Mouse (Mus musculus) frontal cortex, postnatal 14 days (tissue): ENCODE data around the gene Me1.
A peak's percentile ranks its signal among the peaks of the same experiment; 100 is the strongest.

Experiments
- DNase-seq, 2 experiments: peaks; one replicate each; pipeline ENCODE4 v3.0.0; 2022; ENCODE audit warnings: low spot score in 2 of 2

Gene Me1

GRCm38 (mm10) chr9:86695818-86696261 is at the start of gene Me1:
TSS of gene Me1 (minus strand) at chr9:86695953.
- DNase-seq, result no peak

DNA sequence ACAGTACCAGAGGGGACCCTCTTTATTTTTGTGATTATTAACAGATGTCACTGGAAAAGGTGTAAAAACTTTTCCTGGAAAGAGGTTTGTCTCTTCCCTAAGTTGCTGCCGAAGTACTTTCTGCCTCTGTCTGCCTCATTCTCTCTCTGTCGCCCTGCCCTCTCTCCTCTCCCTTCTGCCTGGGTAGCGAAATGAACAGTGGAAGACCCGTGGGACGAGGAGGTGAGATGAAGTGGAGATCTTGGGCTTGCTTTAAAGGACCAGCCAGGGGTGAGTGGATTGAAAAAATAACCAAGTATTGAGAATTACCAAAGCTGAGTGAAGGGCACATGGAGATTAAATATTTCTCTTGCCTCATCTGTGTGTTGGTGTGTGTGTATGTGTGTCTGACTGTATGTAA is 48.3 kb upstream of the Me1 start:
- DNase-seq, result no peak

- DNase-seq, result peak in 1 of 2 experiments; percentile 28
Observed at GRCm38 (mm10) chr9:86742959-86743911, 47.5 kb upstream of the Me1 start, which contains the start of gene Prss35. TSS of gene Prss35 (plus strand) at chr9:86743649.

GRCm38 (mm10) chr9:86739971-86740370 is 44.2 kb upstream of the Me1 start:
- no peak for DNase-seq

DNA sequence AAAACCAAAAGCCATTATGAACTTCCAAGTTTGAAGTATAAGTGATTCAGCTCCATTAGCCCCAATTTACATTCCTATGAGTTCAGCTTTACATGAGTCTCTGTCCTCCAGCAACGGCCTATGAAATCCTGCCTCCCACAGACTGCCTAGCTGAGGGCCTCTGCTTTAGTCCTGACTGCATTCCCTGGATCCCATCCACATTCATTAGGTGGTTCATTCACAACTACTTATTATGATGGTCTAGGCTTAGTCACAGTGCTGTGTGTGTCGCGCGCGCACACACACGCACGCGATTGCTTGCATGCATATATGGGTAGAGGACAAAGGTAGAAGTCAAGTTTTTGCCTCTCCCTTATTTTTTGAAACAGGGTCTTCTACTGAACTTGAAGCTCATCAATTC is 43.0 kb upstream of the Me1 start:
- no peak for DNase-seq

GRCm38 (mm10) chr9:86738067-86738466 is 42.3 kb upstream of the Me1 start:
- DNase-seq, result no peak

DNA sequence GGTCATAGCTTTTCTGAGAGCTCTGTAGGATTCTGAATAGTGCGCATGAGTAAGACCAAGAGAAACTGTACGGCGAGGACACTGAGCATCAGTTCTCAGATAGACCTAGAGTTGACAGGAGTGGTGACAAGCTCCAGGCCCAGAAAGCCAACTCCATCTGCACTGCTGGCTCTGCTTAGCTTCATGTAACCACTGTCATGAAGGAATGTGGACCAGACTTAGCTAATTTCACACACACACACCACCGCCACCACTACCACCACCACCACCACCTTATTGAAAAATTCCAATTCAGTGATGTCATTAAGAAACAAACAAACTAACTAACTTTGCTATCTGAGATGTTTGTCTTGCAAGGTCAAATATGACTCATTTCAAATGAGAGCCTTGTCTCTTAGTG is 41.2 kb upstream of the Me1 start:
- DNase-seq, result no peak

GRCm38 (mm10) chr9:86734795-86735194 is 39.0 kb upstream of the Me1 start:
- no peak for DNase-seq

DNA sequence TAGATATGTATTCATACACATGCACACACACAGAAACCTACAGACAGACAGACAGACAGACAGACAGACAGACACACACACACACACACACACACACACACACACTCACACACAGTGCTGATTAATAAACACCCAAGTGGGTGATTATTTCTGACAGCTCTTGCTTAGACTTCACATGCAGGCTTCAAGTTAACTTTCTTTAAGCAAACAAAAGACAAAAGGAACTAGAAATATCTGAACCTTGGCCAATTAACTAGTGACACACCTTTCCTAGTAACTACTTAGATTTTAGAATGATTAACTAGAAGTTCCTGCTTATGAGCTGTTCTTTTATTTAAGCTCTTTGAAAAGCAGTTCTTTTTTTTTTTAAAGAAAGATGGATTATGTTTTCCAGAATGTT is 38.6 kb upstream of the Me1 start:
- no peak for DNase-seq

GRCm38 (mm10) chr9:86729811-86730210 is 34.1 kb upstream of the Me1 start:
- DNase-seq, result no peak

DNA sequence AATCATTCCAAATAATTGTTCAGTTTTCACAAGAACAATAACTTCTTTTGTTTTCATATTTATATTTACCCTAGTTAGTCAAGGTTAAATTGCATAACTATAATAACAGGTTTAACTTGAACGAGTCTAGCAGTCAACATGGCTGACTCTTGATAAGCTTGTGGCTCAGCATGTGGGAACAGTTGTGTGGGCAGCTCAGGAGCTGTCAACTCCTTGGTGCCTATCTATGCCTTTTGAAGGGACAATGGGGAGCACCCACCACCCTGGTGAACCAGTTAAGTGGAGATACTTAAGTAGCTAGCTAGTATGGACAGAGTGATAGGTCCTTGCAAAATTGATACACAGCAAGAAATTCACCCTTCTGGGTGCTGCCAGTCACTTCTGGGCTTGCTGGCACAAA is 33.3 kb upstream of the Me1 start:
- DNase-seq, result no peak

DNA sequence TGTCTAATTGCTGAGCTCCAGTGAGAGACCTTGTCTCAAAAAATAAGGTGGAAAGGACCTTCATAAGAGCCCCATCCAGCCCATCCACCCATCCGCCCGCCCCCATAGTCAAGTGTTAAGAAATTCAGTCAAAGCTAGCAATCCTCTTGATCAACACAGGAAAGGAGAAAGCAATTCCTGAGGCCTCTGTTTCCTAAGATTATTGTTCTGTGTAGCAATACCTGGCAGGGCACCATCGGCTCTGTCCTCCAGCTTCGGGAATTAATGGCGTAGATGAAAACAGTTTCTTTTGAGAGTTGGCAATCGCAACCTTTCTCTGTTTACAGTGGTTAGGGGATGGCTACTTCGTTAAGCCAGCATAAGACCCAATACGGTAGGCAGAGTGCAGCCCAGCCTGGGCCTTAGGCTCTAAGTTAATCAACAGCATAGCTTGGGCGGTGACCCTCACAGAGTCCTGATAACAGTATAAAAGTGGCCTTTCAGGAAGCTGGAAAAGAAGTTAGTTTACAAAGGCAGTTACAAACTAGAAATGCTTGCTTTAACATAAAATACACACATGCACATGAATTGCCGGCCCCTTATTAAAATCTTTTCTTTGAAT is 32.6 kb upstream of the Me1 start:
- no peak for DNase-seq

- DNase-seq, result no peak
Observed at GRCm38 (mm10) chr9:86726381-86726720, 30.6 kb upstream of the Me1 start.

GRCm38 (mm10) chr9:86725604-86726380 is 30.0 kb upstream of the Me1 start:
- DNase-seq, result no peak

DNA sequence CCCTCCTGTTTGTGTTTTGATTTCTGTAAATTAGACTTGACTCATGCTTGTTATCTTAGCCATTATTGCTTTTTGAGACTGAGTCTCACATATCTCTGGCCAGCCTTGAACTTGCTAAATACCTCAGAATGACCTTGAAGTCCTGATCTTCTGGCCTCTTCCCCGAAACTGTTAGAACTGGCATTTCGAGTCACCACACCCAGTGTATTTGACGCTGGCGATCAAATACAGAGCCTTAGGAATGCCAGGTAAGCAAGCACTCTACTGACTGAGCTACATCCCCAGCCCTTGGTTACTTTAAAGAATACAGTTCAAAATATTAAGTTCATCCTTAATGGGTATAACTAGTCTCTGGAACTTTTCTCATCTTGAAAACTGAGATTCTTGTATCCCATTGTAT is 29.3 kb upstream of the Me1 start:
- no peak for DNase-seq

GRCm38 (mm10) chr9:86720794-86721193 is 25.0 kb upstream of the Me1 start:
- DNase-seq, result no peak

- no peak for DNase-seq
Observed at GRCm38 (mm10) chr9:86720227-86720626, 24.5 kb upstream of the Me1 start.

- no peak for DNase-seq
Observed at GRCm38 (mm10) chr9:86717119-86717518, 21.4 kb upstream of the Me1 start.

DNA sequence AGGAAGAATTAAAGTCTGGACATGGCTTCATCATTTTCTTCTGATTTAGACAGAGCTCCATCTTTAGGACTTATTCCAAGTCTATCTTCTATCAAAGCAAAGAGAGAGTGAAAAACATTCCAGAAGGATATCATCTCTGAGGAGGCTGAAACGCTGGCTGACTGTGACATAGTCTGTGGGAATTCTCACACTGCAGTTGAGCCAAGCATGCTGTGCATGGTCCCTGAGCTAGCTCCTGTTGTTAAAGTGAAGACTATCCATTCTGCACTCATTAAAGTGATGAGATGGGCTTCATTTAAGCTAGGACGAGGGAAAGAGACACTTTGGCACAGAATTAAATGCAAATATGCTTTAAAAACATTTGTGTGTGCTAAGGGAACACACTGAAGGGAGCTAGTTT is 20.8 kb upstream of the Me1 start:
- DNase-seq, result no peak

GRCm38 (mm10) chr9:86714089-86714488 is 18.3 kb upstream of the Me1 start:
- DNase-seq, result no peak

DNA sequence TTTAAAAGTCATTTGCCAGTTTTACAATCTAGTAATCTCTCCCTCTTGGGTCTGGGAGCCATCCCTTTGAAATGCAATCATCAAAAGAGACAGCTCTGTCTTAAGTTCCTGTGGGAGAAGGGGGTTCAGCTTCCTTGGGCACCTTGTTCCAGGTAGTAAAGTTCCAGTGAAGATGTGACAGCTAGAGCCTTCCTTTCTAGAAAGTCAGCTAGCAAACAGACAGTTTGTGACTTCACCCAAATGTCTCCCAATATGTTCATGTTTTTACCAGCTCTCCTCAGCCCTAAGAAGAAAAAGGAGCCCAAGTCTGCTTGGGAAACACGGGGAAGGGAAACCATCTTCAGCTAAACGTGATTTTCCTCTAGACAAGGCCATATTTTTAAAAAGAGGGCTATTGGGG is 16.9 kb upstream of the Me1 start:
- no peak for DNase-seq

DNA sequence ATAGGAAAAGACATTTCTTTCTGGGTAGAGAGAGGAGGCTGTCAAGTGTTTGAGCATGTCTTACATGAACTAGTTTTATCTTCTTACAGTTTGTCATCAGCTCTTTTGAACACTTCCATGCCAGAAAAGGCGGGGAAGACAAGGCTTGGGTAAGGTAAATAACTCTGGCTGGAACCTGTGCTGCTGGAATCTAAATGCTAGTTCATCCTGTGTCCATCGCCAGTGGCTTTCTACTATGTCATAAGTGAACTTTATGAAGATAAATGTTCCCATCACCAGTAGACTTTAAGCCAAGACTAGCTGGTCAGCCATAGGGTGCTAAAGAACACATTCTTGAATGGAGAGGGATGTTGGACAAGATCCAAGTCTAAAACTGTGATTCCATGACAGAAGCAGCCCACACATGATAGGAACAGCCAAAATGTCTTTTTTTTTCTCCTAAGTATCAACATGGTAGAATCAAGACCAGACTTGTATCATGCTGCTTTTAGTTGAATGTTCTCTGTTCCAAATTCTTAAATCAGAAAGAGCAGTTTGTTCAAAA is 14.4 kb upstream of the Me1 start:
- no peak for DNase-seq
